Mouse (Mus musculus) midbrain, postnatal 0 days (tissue): ENCODE measurements at regions not wholly inside any gene's neighbourhood (a gene's known extent, or its start where the extent isn't known, plus 50 kb on each side); places are given as distances from the start of the nearest gene placed in this dataset.

Source experiments
- ATAC-seq: fragments of 200-750 bp; cut with Nextera tagmentation; 2 replicates; pipeline ENCODE4 v1.8.0; 2017; ENCODE audit warnings: moderate number of reproducible peaks, mild to moderate bottlenecking, moderate TSS enrichment, moderate library complexity; ENCODE audit not compliant: low FRiP score
- DNase-seq: peaks from one replicate; pipeline ENCODE4 v3.0.0-alpha.2; 2015; ENCODE audit warnings: low spot score
- H3K27ac ChIP-seq: fragments of 300-500 bp; sonication (generic); 2 replicates; pipeline ENCODE4 v1.5.1; 2014; ENCODE audit warnings: low read depth, mild to moderate bottlenecking, low read length, mixed read lengths
- H3K27me3 ChIP-seq: fragments of 300-500 bp; sonication (generic); 2 replicates; pipeline ENCODE4 v1.6.1; 2014; ENCODE audit warnings: low read length, control low read depth, mixed read lengths; ENCODE audit not compliant: insufficient read depth
- H3K36me3 ChIP-seq: fragments of 300-500 bp; sonication (generic); 2 replicates; pipeline ENCODE4 v1.6.1; 2014; ENCODE audit warnings: low read length, control low read depth, mixed read lengths; ENCODE audit not compliant: insufficient read depth
- H3K4me1 ChIP-seq: fragments of 300-500 bp; sonication (generic); 2 replicates; pipeline ENCODE4 v1.6.1; 2014; ENCODE audit warnings: mild to moderate bottlenecking, control low read depth, antibody characterized with exemption, low read length, mixed read lengths; ENCODE audit not compliant: insufficient read depth
- H3K4me2 ChIP-seq: fragments of 300-500 bp; sonication (generic); 2 replicates; pipeline ENCODE4 v1.6.1; 2014; ENCODE audit warnings: low read depth, mild to moderate bottlenecking, low read length, mixed read lengths; ENCODE audit not compliant: poor library complexity, severe bottlenecking
- H3K4me3 ChIP-seq: fragments of 300-500 bp; sonication (generic); 2 replicates; pipeline ENCODE4 v1.5.1; 2014; ENCODE audit warnings: low read depth, mild to moderate bottlenecking, low read length, moderate library complexity
- H3K9ac ChIP-seq: fragments of 300-500 bp; sonication (generic); replicated peaks from 2 replicates; pipeline ENCODE4 v1.6.1; 2014; ENCODE audit warnings: mild to moderate bottlenecking, low read length, moderate library complexity, mixed read lengths; ENCODE audit not compliant: poor library complexity, severe bottlenecking
- H3K9me3 ChIP-seq: fragments of 300-500 bp; sonication (generic); 2 replicates; pipeline ENCODE4 v1.6.1; 2016; ENCODE audit warnings: low read length, control low read depth
- CTCF ChIP-seq: IDR thresholded peaks from 2 replicates; pipeline ENCODE4 v1.5.1; 2016; ENCODE audit warnings: antibody characterized with exemption, mild to moderate bottlenecking
- WGBS: fragments of 180-500 bp; shearing (Covaris S2); extraction: QIAGEN DNeasy Blood & Tissue Kit; methylation state at CpG from one replicate; pipeline ENCODE4 v1.1.7; 2014; 5-methylcytosine and 5-hydroxymethylcytosine counted together

DNA sequence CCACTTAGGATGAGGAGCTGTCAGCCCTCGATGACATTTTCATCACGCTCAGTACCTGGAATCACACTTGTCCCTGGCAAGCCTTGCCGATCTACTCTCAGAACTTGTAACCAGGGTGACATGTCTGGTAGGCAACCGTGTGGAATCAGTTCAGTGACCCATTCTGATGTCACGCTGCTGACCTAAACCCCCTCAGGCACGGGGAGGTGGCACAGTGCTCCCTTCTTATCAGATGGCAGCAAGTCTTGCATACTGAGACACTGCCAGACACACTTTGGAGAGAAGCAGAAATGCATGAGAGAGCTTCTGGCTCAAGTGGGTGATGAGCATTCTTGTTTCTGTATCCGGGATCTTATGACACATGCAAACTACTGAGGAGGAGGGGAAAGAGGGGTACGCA lies 470.2 kb downstream of the Tcerg1l start:
- H3K9ac ChIP-seq = no peak overlapping the region
- ATAC-seq = no peak
- H3K4me3 ChIP-seq = no peak overlapping the region
- no peaks in the 10 kb centered on the region for H3K27me3 ChIP-seq
- no peak for DNase-seq
- no peak overlapping the region for H3K4me2 ChIP-seq
- no peaks in the 10 kb centered on the region for H3K9me3 ChIP-seq
- WGBS = 74% methylated on average over 8 of the region's 8 CpGs
- no peak overlapping the region for H3K27ac ChIP-seq
- no peaks in the 10 kb centered on the region for H3K36me3 ChIP-seq
- no peaks in the 10 kb centered on the region for H3K4me1 ChIP-seq
- TF ChIP-seq CTCF = no peak

DNA sequence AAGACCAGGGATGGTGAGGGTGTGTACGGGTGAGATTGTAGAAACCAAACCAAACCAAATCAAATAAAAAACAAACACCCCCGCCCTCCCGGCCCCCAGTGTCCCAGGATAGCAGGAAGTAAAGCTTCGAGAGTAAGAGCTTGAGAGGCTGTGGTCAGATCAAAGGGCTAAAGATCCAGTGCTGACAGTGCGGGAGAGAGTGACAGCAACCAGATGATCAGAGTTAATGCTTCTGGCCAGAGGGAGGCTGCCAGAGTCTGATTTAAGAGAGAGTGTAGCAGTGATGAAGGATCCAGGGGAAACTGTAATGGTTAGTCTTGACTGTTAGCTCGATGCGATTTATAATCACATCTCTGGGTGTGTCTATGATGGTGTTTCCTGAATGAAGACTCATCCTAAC lies 467.3 kb downstream of the Tcerg1l start:
- TF ChIP-seq CTCF = no peak
- WGBS = 48% methylated on average over 7 of the region's 7 CpGs
- Histone ChIP-seq H3K27ac (no peak overlapping the region), H3K4me3 (no peak overlapping the region), H3K4me2 (no peak overlapping the region), H3K9ac (no peak overlapping the region), H3K36me3 (no peaks in the 10 kb centered on the region), H3K9me3 (no peaks in the 10 kb centered on the region), H3K4me1 (no peaks in the 10 kb centered on the region), H3K27me3 (no peaks in the 10 kb centered on the region)
- ATAC-seq (no peak), DNase-seq (no peak)

DNA sequence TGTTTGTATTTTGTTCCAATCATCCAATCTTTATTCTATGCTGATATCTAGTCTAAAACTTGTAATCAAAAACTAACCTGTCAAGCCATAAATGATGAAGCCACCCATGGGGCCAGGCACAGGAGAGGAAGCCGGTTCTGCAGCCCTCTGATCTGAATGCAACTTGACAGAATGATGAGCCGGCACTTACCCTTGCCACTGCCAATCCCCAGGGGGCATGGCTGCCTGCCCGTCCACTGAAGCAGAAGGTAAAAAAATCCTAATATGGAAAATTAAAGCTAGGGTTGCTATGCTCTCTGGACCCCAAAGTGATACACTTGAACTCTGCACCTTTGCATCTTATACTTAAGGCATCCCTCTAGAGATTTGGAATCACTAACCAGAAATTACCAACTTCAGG lies 461.6 kb downstream of the Tcerg1l start:
- Histone ChIP-seq H3K4me3 (no peak overlapping the region), H3K36me3 (no peaks in the 10 kb centered on the region), H3K27ac (no peak overlapping the region), H3K9ac (no peak overlapping the region), H3K9me3 (no peaks in the 10 kb centered on the region), H3K4me2 (no peak overlapping the region), H3K27me3 (no peaks in the 10 kb centered on the region), H3K4me1 (no peaks in the 10 kb centered on the region)
- ATAC-seq (no peak), DNase-seq (peak; percentile 44)
- WGBS = 32% methylated on average over 3 of the region's 3 CpGs
- TF ChIP-seq CTCF = no peak

DNA sequence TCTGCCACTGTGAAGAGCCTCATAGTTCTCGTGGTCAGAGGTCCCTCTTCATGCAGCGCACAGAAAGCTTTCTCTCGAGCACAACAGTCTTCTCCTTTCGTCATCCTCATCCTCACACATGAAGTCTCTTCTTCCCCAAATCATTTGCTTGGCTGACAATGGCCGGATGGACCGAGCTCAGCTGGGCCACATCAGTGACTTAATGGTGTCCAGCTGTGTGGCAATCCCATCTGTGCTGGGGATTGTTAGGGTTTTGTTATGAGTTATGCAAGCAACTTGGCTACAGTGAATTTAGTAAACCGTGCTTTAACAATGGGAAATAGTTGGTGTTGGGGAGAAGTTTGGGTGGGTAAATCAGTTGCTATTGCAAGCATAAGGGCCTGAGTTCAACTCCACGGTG lies 458.4 kb downstream of the Tcerg1l start:
- WGBS = 66% methylated on average over 8 of the region's 8 CpGs
- no peak for TF ChIP-seq CTCF
- Histone ChIP-seq H3K4me3 (no peak overlapping the region), H3K27me3 (no peaks in the 10 kb centered on the region), H3K4me1 (no peaks in the 10 kb centered on the region), H3K36me3 (no peaks in the 10 kb centered on the region), H3K9me3 (no peaks in the 10 kb centered on the region), H3K27ac (no peak overlapping the region), H3K4me2 (no peak overlapping the region), H3K9ac (no peak overlapping the region)
- DNase-seq (no peak), ATAC-seq (no peak)

DNA sequence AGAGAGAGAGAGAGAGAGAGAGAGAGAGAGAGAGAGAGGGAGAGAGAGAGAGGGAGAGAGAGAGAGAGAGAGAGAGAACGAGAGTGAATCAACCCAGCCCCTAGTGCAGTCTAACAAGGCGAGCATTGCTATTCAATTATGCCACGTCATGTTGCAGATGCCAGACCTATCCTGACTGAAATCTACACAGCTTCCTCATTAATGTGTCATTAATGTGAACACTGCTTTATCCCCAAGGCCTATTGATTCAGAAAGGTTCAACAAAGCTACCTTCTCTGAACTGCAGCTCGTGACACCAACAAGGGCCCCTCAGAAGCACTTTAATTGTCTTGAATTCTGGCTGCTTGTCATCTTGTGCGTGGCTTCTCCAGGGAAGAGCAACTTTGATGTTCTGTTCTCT lies 457.4 kb downstream of the Tcerg1l start:
- H3K36me3 ChIP-seq = no peaks in the 10 kb centered on the region
- DNase-seq (no peak), ATAC-seq (no peak)
- no peak overlapping the region for H3K9ac ChIP-seq
- H3K27ac ChIP-seq = no peak overlapping the region
- no peak for TF ChIP-seq CTCF
- H3K4me2 ChIP-seq = no peak overlapping the region
- no peak overlapping the region for H3K4me3 ChIP-seq
- H3K4me1 ChIP-seq = no peaks in the 10 kb centered on the region
- H3K27me3 ChIP-seq = no peaks in the 10 kb centered on the region
- WGBS = 25% methylated on average over 5 of the region's 5 CpGs
- no peaks in the 10 kb centered on the region for H3K9me3 ChIP-seq

DNA sequence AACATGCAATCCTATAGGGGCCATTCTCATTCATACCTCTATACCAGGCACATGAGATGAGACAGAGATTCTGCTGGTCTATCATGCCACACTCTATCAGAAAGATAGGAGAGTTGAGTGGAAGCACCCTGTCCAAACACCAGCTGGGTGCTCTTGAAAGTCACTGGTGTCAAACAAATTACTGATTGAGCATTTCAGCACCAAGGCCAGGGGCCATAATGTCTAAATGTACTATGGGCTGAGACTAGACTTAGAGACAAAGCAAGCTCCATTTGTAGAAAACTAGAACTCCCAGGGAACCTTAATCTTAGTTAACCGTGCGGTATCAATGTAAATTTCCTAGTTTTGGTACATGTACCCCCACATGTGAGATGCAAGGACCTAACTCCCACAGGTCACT lies 452.5 kb downstream of the Tcerg1l start:
- 94% methylated on average over 2 of the region's 2 CpGs for WGBS
- TF ChIP-seq CTCF = no peak
- no peak for ATAC-seq
- no peaks in the 10 kb centered on the region for H3K27me3 ChIP-seq
- no peak for DNase-seq
- no peak overlapping the region for H3K27ac ChIP-seq
- H3K4me3 ChIP-seq = no peak overlapping the region
- no peaks in the 10 kb centered on the region for H3K4me1 ChIP-seq
- no peak overlapping the region for H3K9ac ChIP-seq
- H3K4me2 ChIP-seq = no peak overlapping the region
- no peaks in the 10 kb centered on the region for H3K9me3 ChIP-seq
- no peaks in the 10 kb centered on the region for H3K36me3 ChIP-seq

DNA sequence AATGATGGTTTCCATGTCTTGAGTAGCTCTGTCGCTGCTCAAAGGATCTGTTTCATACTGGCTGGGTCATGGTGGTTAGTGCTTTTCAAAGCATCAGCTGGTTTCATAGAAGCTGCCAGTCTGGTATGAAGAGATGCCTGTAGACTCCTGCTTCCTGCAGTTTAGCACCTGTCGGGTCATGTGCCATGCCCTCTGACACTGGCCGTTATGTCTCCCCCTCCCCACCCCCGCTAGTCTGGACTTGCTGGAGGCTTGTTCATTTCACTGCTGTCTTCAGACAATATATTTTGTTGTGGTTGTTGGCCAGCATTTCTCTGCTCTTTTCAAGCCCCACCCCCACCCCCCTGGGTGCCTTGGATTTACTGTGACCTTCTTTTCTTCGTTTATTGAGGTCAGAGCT lies 450.1 kb downstream of the Tcerg1l start:
- Histone ChIP-seq H3K9ac (no peak overlapping the region), H3K36me3 (no peaks in the 10 kb centered on the region), H3K27me3 (no peaks in the 10 kb centered on the region), H3K4me3 (no peak overlapping the region), H3K4me2 (no peak overlapping the region), H3K9me3 (no peaks in the 10 kb centered on the region), H3K27ac (no peak overlapping the region), H3K4me1 (no peaks in the 10 kb centered on the region)
- DNase-seq = no peak
- 10% methylated on average over 5 of the region's 5 CpGs for WGBS
- ATAC-seq = no peak
- TF ChIP-seq CTCF = no peak
